Mouse (Mus musculus) MEL (cell line): ENCODE measurements at regions not wholly inside any gene's neighbourhood (a gene's known extent, or its start where the extent isn't known, plus 50 kb on each side); places are given as distances from the start of the nearest gene placed in this dataset.

ENCODE experiments used
- CTCF ChIP-seq, 3 experiments: IDR thresholded peaks in 2 of 3; conservative IDR thresholded peaks in 1 of 3; 2 replicates each; pipeline ENCODE4 v1.5.1; 2011 to 2012; ENCODE audit warnings: low read length in 3 of 3, low read depth in 2 of 3, mild to moderate bottlenecking in 2 of 3, improper control_type of control experiment in 1 of 3, inconsistent platforms in 1 of 3, mixed read lengths in 1 of 3, moderate library complexity in 1 of 3; ENCODE audit not compliant: control insufficient read depth in 1 of 3, insufficient read depth in 1 of 3, poor library complexity in 1 of 3, severe bottlenecking in 1 of 3
- EP300 ChIP-seq, 2 experiments: IDR thresholded peaks; 2 replicates each; pipeline ENCODE4 v1.6.1; 2011; ENCODE audit warnings: improper control_type of control experiment in 2 of 2, low read length in 2 of 2, low read depth in 1 of 2, mild to moderate bottlenecking in 1 of 2
- JUND ChIP-seq: IDR thresholded peaks from 2 replicates; pipeline ENCODE4 v1.6.1; 2011; ENCODE audit warnings: low read depth, mild to moderate bottlenecking, improper control_type of control experiment, low read length
- MEF2A ChIP-seq: IDR thresholded peaks from 2 replicates; pipeline ENCODE4 v1.6.1; 2014; ENCODE audit warnings: low read depth, mild to moderate bottlenecking, inconsistent platforms, low read length, improper control_type of control experiment; ENCODE audit not compliant: poor library complexity, insufficient replicate concordance, severe bottlenecking; ENCODE audit errors: extremely low read depth

- TF ChIP-seq MEF2A: no peak
- no peak for TF ChIP-seq EP300 (IDR thresholded peaks at IDR 0.05; ENCODE audit: low read depth in 1 of 2, low read length in 2 of 2)
- TF ChIP-seq JUND: no peak
- no peak for TF ChIP-seq CTCF (IDR thresholded peaks at IDR 0.05 in 2 of 3, conservative IDR thresholded peaks at IDR 0.05 in 1 of 3; ENCODE audit: control insufficient read depth in 1 of 3, insufficient read depth in 1 of 3, low read depth in 2 of 3, low read length in 3 of 3, poor library complexity in 1 of 3, severe bottlenecking in 1 of 3)
These were observed 74.3 kb upstream of the Otx2 start for GRCm38 (mm10) chr14:48747936-48748335.
